Mouse (Mus musculus): ENCODE results near the gene Pdzrn3. TPM values are rescaled to one million over a fixed set of nuclear protein-coding genes. Genes with fewer than 3 reads are reported as not detected.
A peak's percentile ranks its signal among the peaks of the same experiment; 100 is the strongest.

Pdzrn3 gene
- total and polyA plus RNA-seq, 2 experiments from 2014 or later: 10.7 to 29.1 TPM

DNA sequence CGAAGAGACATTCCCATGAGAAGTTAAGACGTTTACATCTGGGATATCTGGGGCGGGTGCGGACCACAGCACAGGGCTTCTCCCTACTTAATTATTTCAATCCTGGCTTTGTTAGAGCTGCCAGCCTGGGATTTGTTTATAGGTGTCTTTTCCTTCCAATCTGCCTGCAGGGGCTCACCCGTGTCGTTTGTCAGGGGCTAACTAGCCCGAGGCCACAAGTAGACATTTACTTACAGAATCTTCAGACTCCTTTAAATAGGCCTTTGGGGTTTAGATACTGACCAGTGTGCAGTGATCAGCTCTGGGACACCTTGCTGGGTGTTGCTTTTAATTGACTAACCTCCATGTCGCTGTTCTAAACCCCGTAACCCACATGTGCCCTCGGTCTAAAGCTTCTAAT lies 143.3 kb downstream of the Pdzrn3 start:
- 19% methylated on average over 10 of the region's 10 CpGs for WGBS
- no peak for ATAC-seq
- H3K36me3 ChIP-seq (ENCODE audit: insufficient read depth): no peaks in the 10 kb centered on the region
- no peak for TF ChIP-seq CTCF (IDR thresholded peaks at IDR 0.05; ENCODE audit: low read depth)
- H3K4me3 ChIP-seq (ENCODE audit: low read depth, low read length): no peak overlapping the region
- no peak overlapping the region for H3K9ac ChIP-seq
- no peaks in the 10 kb centered on the region for H3K27me3 ChIP-seq (ENCODE audit: insufficient read depth, low read length)
- no peaks in the 10 kb centered on the region for H3K9me3 ChIP-seq (ENCODE audit: low read length)
- peaks cover 6% of the 10 kb centered on the region; the same call in 1 of the 2 replicates for H3K4me1 ChIP-seq (ENCODE audit: insufficient read depth)
- H3K4me2 ChIP-seq (ENCODE audit: low read depth): no peak overlapping the region
- no peak overlapping the region for H3K27ac ChIP-seq (ENCODE audit: low read depth, low read length)
- no peak for DNase-seq

DNA sequence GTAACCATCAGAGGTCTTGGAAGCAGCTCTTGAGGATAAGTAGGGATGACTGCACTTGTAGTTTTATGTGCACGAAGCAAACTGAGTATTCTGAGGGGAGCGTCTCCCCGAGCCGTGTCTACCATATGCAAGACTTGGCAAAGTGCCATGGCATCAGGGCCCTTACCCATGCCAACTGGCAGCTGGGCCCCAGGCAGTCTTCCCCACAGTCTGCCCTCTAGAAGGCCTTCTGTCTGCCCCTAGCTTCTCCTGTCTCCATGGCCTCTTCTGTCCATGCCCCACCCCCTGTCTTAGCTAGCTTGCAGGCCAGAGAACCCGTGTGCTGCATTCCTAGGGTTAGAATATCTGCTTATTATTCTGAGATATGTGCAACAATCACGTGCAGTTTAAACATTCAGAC lies 144.0 kb downstream of the Pdzrn3 start:
- no peaks in the 10 kb centered on the region for H3K36me3 ChIP-seq (ENCODE audit: insufficient read depth)
- no peak overlapping the region for H3K4me3 ChIP-seq (ENCODE audit: low read depth, low read length)
- ATAC-seq: peak; percentile 87
- no peak for TF ChIP-seq CTCF (IDR thresholded peaks at IDR 0.05; ENCODE audit: low read depth)
- H3K27ac ChIP-seq (ENCODE audit: low read depth, low read length): no peak overlapping the region
- H3K4me2 ChIP-seq (ENCODE audit: low read depth): no peak overlapping the region
- no peaks in the 10 kb centered on the region for H3K9me3 ChIP-seq (ENCODE audit: low read length)
- 12% methylated on average over 6 of the region's 6 CpGs for WGBS
- no peaks in the 10 kb centered on the region for H3K27me3 ChIP-seq (ENCODE audit: insufficient read depth, low read length)
- H3K9ac ChIP-seq: no peak overlapping the region
- peak; percentile 76 for DNase-seq
- peaks cover 6% of the 10 kb centered on the region; the same call in 1 of the 2 replicates for H3K4me1 ChIP-seq (ENCODE audit: insufficient read depth)

DNA sequence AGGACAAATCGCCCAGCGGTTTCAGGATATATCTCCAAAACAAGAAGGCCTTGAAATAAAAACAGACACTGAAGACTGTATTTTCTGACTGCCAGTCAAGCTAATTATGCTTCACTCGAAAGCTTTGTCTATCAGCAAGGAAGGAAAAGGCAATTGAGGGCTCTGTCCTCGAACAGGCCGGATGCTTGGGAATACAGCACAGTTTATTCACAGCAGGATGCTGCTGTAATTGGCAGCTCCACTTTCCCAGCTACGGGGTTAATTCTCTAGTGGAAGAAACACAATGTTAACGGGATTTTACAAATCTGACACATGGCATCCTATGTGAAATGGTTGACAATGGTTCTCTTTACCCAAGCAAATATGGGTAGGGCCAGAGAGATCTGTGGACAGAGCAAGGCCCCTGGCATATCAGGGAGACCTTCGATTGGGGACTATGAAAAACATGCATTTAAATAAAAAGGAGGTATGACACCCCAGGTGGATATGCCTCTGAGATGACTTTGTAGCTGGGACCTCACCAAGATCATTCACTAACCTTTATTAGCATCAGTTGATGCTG lies 150.3 kb downstream of the Pdzrn3 start:
- no peak overlapping the region for H3K4me3 ChIP-seq (ENCODE audit: low read depth, low read length)
- peak; percentile 44 for DNase-seq
- ATAC-seq: peak; percentile 42; the same call in 1 of the 2 replicates
- no peak overlapping the region for H3K4me2 ChIP-seq (ENCODE audit: low read depth)
- H3K36me3 ChIP-seq (ENCODE audit: insufficient read depth): no peaks in the 10 kb centered on the region
- WGBS: 13% methylated on average over 8 of the region's 8 CpGs
- no peak overlapping the region for H3K9ac ChIP-seq
- no peaks in the 10 kb centered on the region for H3K27me3 ChIP-seq (ENCODE audit: insufficient read depth, low read length)
- H3K9me3 ChIP-seq (ENCODE audit: low read length): no peaks in the 10 kb centered on the region
- no peaks in the 10 kb centered on the region for H3K4me1 ChIP-seq (ENCODE audit: insufficient read depth)
- no peak for TF ChIP-seq CTCF (IDR thresholded peaks at IDR 0.05; ENCODE audit: low read depth)
- H3K27ac ChIP-seq (ENCODE audit: low read depth, low read length): no peak overlapping the region

DNA sequence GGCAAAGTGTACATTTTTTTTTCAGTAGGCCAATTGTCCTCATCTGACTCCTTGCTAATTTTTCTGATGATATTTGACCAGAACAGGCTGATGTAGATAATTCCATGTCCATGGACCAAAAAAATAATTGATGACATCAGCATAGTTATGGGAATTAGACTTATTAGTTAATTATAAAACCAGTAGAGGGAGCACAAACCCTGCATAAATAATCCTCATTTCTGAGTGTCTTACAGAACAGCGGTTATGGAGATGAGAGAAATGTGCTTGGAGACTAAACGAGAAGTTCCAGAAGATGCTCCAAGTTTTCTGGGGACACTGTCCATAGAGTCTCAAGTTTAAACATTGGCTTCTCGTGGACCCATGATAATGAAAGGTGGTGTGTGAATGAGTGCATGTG lies 157.4 kb downstream of the Pdzrn3 start:
- H3K4me2 ChIP-seq (ENCODE audit: low read depth): no peak overlapping the region
- ATAC-seq: no peak; the same call in 1 of the 2 replicates
- peak; percentile 43 for TF ChIP-seq CTCF (IDR thresholded peaks at IDR 0.05; ENCODE audit: low read depth)
- no peak overlapping the region for H3K27ac ChIP-seq (ENCODE audit: low read depth, low read length)
- no peaks in the 10 kb centered on the region for H3K27me3 ChIP-seq (ENCODE audit: insufficient read depth, low read length)
- no peaks in the 10 kb centered on the region for H3K9me3 ChIP-seq (ENCODE audit: low read length)
- no peak overlapping the region for H3K4me3 ChIP-seq (ENCODE audit: low read depth, low read length)
- WGBS: 48% methylated on average over 3 of the region's 3 CpGs
- DNase-seq: no peak
- no peaks in the 10 kb centered on the region for H3K36me3 ChIP-seq (ENCODE audit: insufficient read depth)
- no peaks in the 10 kb centered on the region for H3K4me1 ChIP-seq (ENCODE audit: insufficient read depth)
- H3K9ac ChIP-seq: no peak overlapping the region

DNA sequence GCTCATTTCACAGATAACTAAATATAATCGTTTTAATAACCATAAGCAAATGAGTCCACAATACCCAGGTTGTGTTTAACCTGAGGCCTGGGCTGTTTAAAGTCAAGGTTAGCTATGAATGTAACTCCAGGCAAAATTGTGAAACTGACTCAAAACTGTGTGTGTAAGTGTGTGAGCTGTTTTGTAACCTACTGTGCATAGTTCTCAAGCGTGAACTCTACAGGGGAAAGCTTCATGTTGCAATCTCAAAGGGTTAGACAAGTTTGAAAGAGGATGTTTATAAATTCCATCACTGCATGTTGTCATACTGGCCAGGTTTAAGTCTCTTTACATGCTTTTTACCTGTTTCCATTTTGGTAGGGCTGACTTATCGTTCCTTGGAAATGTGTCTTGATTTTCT lies 158.7 kb downstream of the Pdzrn3 start:
- H3K4me1 ChIP-seq (ENCODE audit: insufficient read depth): no peaks in the 10 kb centered on the region
- no peak overlapping the region for H3K27ac ChIP-seq (ENCODE audit: low read depth, low read length)
- H3K4me3 ChIP-seq (ENCODE audit: low read depth, low read length): no peak overlapping the region
- H3K9me3 ChIP-seq (ENCODE audit: low read length): no peaks in the 10 kb centered on the region
- H3K4me2 ChIP-seq (ENCODE audit: low read depth): no peak overlapping the region
- ATAC-seq (no peak), DNase-seq (no peak)
- no peaks in the 10 kb centered on the region for H3K27me3 ChIP-seq (ENCODE audit: insufficient read depth, low read length)
- no peak for TF ChIP-seq CTCF (IDR thresholded peaks at IDR 0.05; ENCODE audit: low read depth)
- H3K9ac ChIP-seq: no peak overlapping the region
- WGBS: 92% methylated on average over 3 of the region's 3 CpGs
- H3K36me3 ChIP-seq (ENCODE audit: insufficient read depth): no peaks in the 10 kb centered on the region

DNA sequence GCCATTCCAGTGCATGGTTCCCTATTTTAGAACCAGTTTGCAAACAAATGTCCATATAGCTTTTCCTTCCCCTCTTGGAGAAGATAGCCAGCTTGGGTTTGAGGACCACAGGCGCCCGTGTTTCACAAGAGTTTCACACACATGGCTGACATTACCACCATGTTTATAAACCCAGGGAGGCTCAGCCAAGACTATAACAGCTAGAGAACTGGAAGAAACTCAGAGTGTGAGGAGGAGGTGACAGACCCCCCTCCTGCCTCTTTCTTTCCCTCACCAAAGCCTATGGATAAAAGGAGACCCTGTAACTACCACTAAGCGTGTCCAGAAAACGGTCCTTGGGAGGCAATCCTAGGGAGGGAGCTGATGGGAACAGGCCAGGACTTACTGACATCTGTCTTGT lies 159.5 kb downstream of the Pdzrn3 start:
- H3K36me3 ChIP-seq (ENCODE audit: insufficient read depth): no peaks in the 10 kb centered on the region
- H3K4me1 ChIP-seq (ENCODE audit: insufficient read depth): no peaks in the 10 kb centered on the region
- WGBS: 69% methylated on average over 4 of the region's 4 CpGs
- H3K9ac ChIP-seq: no peak overlapping the region
- no peak for DNase-seq
- ATAC-seq: no peak
- no peaks in the 10 kb centered on the region for H3K27me3 ChIP-seq (ENCODE audit: insufficient read depth, low read length)
- H3K9me3 ChIP-seq (ENCODE audit: low read length): no peaks in the 10 kb centered on the region
- no peak for TF ChIP-seq CTCF (IDR thresholded peaks at IDR 0.05; ENCODE audit: low read depth)
- H3K4me2 ChIP-seq (ENCODE audit: low read depth): no peak overlapping the region
- H3K27ac ChIP-seq (ENCODE audit: low read depth, low read length): no peak overlapping the region
- H3K4me3 ChIP-seq (ENCODE audit: low read depth, low read length): no peak overlapping the region

DNA sequence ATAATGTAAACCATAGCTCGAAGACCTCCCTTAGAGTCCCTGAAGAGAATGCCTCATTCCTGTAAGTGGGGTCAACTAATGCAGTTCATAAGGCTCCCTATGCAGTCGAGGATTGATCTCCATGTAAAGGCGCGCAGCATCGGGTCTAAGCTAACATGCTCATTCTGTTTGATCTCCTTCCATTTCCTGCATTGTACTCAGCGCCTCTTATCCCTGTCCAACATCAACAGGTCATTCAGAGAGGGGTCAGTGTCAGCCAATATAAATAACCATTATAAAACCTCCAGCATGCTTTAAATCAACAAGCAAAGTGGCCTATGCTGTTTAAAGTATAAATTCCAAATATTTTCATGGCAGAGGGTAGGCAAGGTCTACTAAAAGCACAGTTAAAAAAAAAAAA lies 159.9 kb downstream of the Pdzrn3 start:
- no peak overlapping the region for H3K27ac ChIP-seq (ENCODE audit: low read depth, low read length)
- DNase-seq: no peak
- ATAC-seq: no peak
- 73% methylated on average over 6 of the region's 6 CpGs for WGBS
- TF ChIP-seq CTCF (IDR thresholded peaks at IDR 0.05; ENCODE audit: low read depth): no peak
- no peaks in the 10 kb centered on the region for H3K36me3 ChIP-seq (ENCODE audit: insufficient read depth)
- H3K9ac ChIP-seq: no peak overlapping the region
- H3K4me3 ChIP-seq (ENCODE audit: low read depth, low read length): no peak overlapping the region
- H3K9me3 ChIP-seq (ENCODE audit: low read length): no peaks in the 10 kb centered on the region
- H3K4me1 ChIP-seq (ENCODE audit: insufficient read depth): 0 out of 2 replicates have a peak, but pooled peaks cover 2% of the 10 kb centered on the region
- no peaks in the 10 kb centered on the region for H3K27me3 ChIP-seq (ENCODE audit: insufficient read depth, low read length)
- no peak overlapping the region for H3K4me2 ChIP-seq (ENCODE audit: low read depth)
